Mouse (Mus musculus) limb, embryonic 15.5 days (tissue): ENCODE measurements around the gene Anpep. TPM values are rescaled to one million over a fixed set of nuclear protein-coding genes. Genes with fewer than 3 reads are reported as not detected.

ENCODE experiments used
- ATAC-seq: fragments of 200-750 bp; cut with Nextera tagmentation; 2 replicates; pipeline ENCODE4 v1.8.0; 2017; ENCODE audit warnings: low read depth, moderate TSS enrichment; ENCODE audit not compliant: insufficient number of reproducible peaks, low FRiP score, low TSS enrichment
- H3K27ac ChIP-seq: fragments of 300-500 bp; sonication (generic); 2 replicates; pipeline ENCODE4 v1.5.1; 2015; ENCODE audit warnings: moderate library complexity, mild to moderate bottlenecking, inconsistent platforms
- H3K27me3 ChIP-seq: fragments of 300-500 bp; sonication (generic); 2 replicates; pipeline ENCODE4 v1.6.1; 2015; ENCODE audit warnings: inconsistent platforms
- H3K36me3 ChIP-seq: fragments of 300-500 bp; sonication (generic); 2 replicates; pipeline ENCODE4 v1.6.1; 2015; ENCODE audit warnings: inconsistent platforms
- H3K4me1 ChIP-seq: fragments of 300-500 bp; sonication (generic); 2 replicates; pipeline ENCODE4 v1.6.1; 2015; ENCODE audit warnings: inconsistent platforms
- H3K4me2 ChIP-seq: fragments of 300-500 bp; sonication (generic); 2 replicates; pipeline ENCODE4 v1.6.1; 2015; ENCODE audit warnings: mild to moderate bottlenecking, inconsistent platforms
- H3K4me3 ChIP-seq: fragments of 300-500 bp; sonication (generic); 2 replicates; pipeline ENCODE4 v1.5.1; 2015; ENCODE audit warnings: mild to moderate bottlenecking, inconsistent platforms
- H3K9ac ChIP-seq: fragments of 300-500 bp; sonication (generic); 2 replicates; pipeline ENCODE4 v1.6.1; 2015; ENCODE audit warnings: inconsistent platforms
- H3K9me3 ChIP-seq: fragments of 300-500 bp; sonication (generic); 2 replicates; pipeline ENCODE4 v1.6.1; 2016; ENCODE audit warnings: inconsistent platforms
- WGBS: fragments of 180-500 bp; shearing (Covaris S2); methylation state at CpG from one replicate; pipeline ENCODE4 v1.1.7; 2015; 5-methylcytosine and 5-hydroxymethylcytosine counted together
- polyA plus RNA-seq: library from polyadenylated mRNA; unstranded; fragments of >200 nt; fragmentation: Nextera tagmentation; extraction: Ambion mirVana; gene quantifications from 2 replicates; pipeline ENCODE4 v1.2.1, GENCODE M21; 2015

Anpep gene
- polyA plus RNA-seq, 1 experiment from 2014 or later: 21.6 TPM

DNA sequence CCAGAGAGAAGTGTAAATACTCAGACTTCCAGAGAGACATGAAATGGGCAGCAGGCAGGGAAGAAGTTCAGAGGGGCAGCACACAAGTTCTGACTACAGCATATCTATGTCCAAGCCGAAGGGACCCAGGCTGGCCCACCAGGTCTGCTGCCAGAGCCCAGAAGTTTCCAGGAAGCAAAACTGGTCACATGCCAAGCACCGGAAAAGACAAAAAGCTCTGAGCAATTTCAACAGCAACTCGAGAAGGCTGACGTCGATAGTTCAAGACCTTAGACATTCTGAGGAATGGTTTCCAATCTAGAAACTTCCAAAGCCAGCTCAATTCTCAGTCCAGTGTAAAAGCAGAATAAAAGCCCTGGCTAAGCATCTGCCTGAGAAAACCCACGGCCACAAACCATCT lies 29.3 kb downstream of the Anpep start:
- no peaks in the 10 kb centered on the region for H3K27me3 ChIP-seq
- H3K9ac ChIP-seq: no peak overlapping the region
- 49% methylated on average over 6 of the region's 6 CpGs for WGBS
- H3K27ac ChIP-seq: peak overlapping the region; percentile 19
- no peak for ATAC-seq
- no peak overlapping the region for H3K4me2 ChIP-seq
- no peak overlapping the region for H3K4me3 ChIP-seq
- H3K9me3 ChIP-seq: no peaks in the 10 kb centered on the region
- peaks cover 36% of the 10 kb centered on the region for H3K36me3 ChIP-seq
- 0 out of 2 replicates have a peak, but pooled peaks cover 4% of the 10 kb centered on the region for H3K4me1 ChIP-seq

GRCm38 (mm10) chr7:79831145-79831544 lies 29.7 kb downstream of the Anpep start:
- H3K9ac ChIP-seq: no peak overlapping the region
- no peak for ATAC-seq
- H3K9me3 ChIP-seq: no peaks in the 10 kb centered on the region
- no peaks in the 10 kb centered on the region for H3K27me3 ChIP-seq
- WGBS: 43% methylated on average over 6 of the region's 6 CpGs
- H3K4me3 ChIP-seq: no peak overlapping the region
- peak overlapping the region; percentile 19; the same call in 1 of the 2 replicates for H3K27ac ChIP-seq
- no peak overlapping the region for H3K4me2 ChIP-seq
- H3K36me3 ChIP-seq: peaks cover 36% of the 10 kb centered on the region
- H3K4me1 ChIP-seq: 0 out of 2 replicates have a peak, but pooled peaks cover 4% of the 10 kb centered on the region

DNA sequence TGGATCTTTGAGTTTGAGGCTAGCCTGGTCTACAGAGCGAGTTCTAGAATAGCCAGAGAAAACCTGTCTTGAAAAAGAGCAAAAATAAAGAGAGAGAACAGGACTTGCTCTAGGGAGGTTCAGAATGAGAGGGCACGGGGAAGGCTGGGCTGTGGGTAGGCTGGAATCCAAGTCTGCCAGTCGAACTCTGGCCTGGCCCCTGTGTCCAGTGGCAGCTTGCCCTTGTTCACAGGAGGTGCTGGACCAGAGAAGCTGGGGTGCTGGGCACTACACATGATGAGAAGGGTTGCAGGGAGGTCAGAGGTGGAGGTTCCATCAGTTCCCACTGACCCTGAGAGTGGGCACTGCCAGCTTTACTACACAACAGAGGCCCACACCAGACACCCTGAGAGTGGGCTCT lies 32.5 kb downstream of the Anpep start:
- Histone ChIP-seq H3K27me3 (no peaks in the 10 kb centered on the region), H3K4me2 (no peak overlapping the region), H3K36me3 (peaks cover 41% of the 10 kb centered on the region), H3K4me3 (no peak overlapping the region), H3K4me1 (0 out of 2 replicates have a peak, but pooled peaks cover 4% of the 10 kb centered on the region), H3K9ac (no peak overlapping the region), H3K27ac (no peak overlapping the region), H3K9me3 (no peaks in the 10 kb centered on the region)
- no peak for ATAC-seq
- 74% methylated on average over 3 of the region's 3 CpGs for WGBS

- 75% methylated on average over 12 of the region's 12 CpGs for WGBS
- peaks cover 3% of the 10 kb centered on the region; the same call in 1 of the 2 replicates for H3K4me1 ChIP-seq
- no peak overlapping the region for H3K4me2 ChIP-seq
- H3K9me3 ChIP-seq: no peaks in the 10 kb centered on the region
- H3K27me3 ChIP-seq: 0 out of 2 replicates have a peak, but pooled peaks cover 4% of the 10 kb centered on the region
- peaks cover 36% of the 10 kb centered on the region for H3K36me3 ChIP-seq
- H3K27ac ChIP-seq: no peak overlapping the region
- no peak for ATAC-seq
- H3K9ac ChIP-seq: no peak overlapping the region
- no peak overlapping the region for H3K4me3 ChIP-seq
Observed at GRCm38 (mm10) chr7:79822092-79822695, 38.7 kb downstream of the Anpep start.

DNA sequence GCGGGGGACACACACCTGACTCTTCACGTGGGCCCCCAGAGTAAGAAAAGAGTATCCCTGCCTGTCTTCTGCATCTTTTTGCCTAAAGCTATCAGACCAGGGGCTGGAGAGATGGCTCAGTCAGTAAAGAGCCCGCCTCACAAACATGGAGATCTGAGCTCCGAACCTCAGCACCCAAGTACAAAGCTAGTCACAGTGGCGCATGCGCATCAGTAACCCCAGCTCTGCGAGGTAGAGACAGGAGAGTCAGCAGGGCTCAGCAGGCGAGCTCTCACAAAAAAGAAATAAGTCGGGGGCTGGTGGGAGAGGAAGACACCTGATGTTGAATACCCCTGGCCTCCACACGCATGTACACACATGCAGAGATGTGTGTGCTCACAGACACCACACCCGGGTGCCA lies 40.9 kb downstream of the Anpep start:
- H3K36me3 ChIP-seq: peaks cover 15% of the 10 kb centered on the region; the same call in 1 of the 2 replicates
- no peak overlapping the region for H3K4me2 ChIP-seq
- H3K27ac ChIP-seq: no peak overlapping the region
- no peak overlapping the region for H3K4me3 ChIP-seq
- H3K9ac ChIP-seq: no peak overlapping the region
- H3K27me3 ChIP-seq: 0 out of 2 replicates have a peak, but pooled peaks cover 4% of the 10 kb centered on the region
- no peak for ATAC-seq
- peaks cover 3% of the 10 kb centered on the region; the same call in 1 of the 2 replicates for H3K4me1 ChIP-seq
- WGBS: 50% methylated on average over 11 of the region's 11 CpGs
- H3K9me3 ChIP-seq: no peaks in the 10 kb centered on the region

- Histone ChIP-seq H3K9me3 (no peaks in the 10 kb centered on the region), H3K4me3 (no peak overlapping the region), H3K4me1 (peaks cover 3% of the 10 kb centered on the region; the same call in 1 of the 2 replicates), H3K4me2 (no peak overlapping the region), H3K9ac (no peak overlapping the region), H3K36me3 (peaks cover 10% of the 10 kb centered on the region; the same call in 1 of the 2 replicates), H3K27me3 (0 out of 2 replicates have a peak, but pooled peaks cover 4% of the 10 kb centered on the region), H3K27ac (no peak overlapping the region)
- ATAC-seq: no peak
- 39% methylated on average over 4 of the region's 4 CpGs for WGBS
Observed at GRCm38 (mm10) chr7:79819515-79819914, 41.3 kb downstream of the Anpep start.

GRCm38 (mm10) chr7:79818321-79818720 lies 42.5 kb downstream of the Anpep start:
- no peak for ATAC-seq
- Histone ChIP-seq H3K4me3 (no peak overlapping the region), H3K4me1 (peaks cover 3% of the 10 kb centered on the region; the same call in 1 of the 2 replicates), H3K9me3 (no peaks in the 10 kb centered on the region), H3K4me2 (no peak overlapping the region), H3K27ac (no peak overlapping the region), H3K27me3 (0 out of 2 replicates have a peak, but pooled peaks cover 4% of the 10 kb centered on the region), H3K9ac (no peak overlapping the region), H3K36me3 (0 out of 2 replicates have a peak, but pooled peaks cover 3% of the 10 kb centered on the region)
- 4% methylated on average over 6 of the region's 6 CpGs for WGBS

DNA sequence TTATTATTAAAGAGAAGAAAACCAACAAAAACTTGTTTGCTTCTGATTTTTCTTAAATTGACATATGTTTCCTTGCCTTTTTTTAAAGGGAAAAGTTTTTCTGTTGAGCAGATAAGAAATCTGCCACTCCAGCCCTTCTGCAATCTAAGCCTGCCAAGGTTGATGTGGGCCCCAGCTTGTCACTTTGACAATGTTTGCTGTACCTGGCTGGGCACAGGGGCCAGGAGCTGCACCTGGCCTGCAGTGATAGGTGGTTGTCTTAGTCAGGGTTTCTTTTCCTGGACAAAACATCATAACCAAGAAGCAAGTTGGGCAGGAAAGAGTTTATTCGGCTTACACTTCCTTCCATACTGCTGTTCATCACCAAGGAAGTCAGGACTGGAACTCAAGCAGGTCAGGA lies 47.5 kb downstream of the Anpep start:
- H3K4me2 ChIP-seq: no peak overlapping the region
- ATAC-seq: no peak
- peaks cover 33% of the 10 kb centered on the region for H3K27me3 ChIP-seq
- H3K36me3 ChIP-seq: no peaks in the 10 kb centered on the region
- no peaks in the 10 kb centered on the region for H3K9me3 ChIP-seq
- no peak overlapping the region for H3K27ac ChIP-seq
- peaks cover 12% of the 10 kb centered on the region for H3K4me1 ChIP-seq
- WGBS: 97% methylated on average over 1 of the region's 1 CpGs
- no peak overlapping the region for H3K9ac ChIP-seq
- H3K4me3 ChIP-seq: no peak overlapping the region

GRCm38 (mm10) chr7:79810611-79811506 lies 50.0 kb downstream of the Anpep start, which contains the start of gene Mesp2:
TSS of gene Mesp2 (plus strand) at chr7:79810727.
- H3K27me3 ChIP-seq: peaks cover 30% of the 10 kb centered on the region
- H3K27ac ChIP-seq: no peak within 1 kb of the TSS
- peak within 1 kb of the TSS; percentile 40 for H3K4me3 ChIP-seq
- H3K9me3 ChIP-seq: no peaks in the 10 kb centered on the region
- 10% methylated on average over 71 of the region's 71 CpGs for WGBS
- no peaks in the 10 kb centered on the region for H3K36me3 ChIP-seq
- peak within 1 kb of the TSS; percentile 77 for H3K4me2 ChIP-seq
- ATAC-seq: no peak; the same call in 1 of the 2 replicates
- peak within 1 kb of the TSS; percentile 31; the same call in 1 of the 2 replicates for H3K9ac ChIP-seq
- H3K4me1 ChIP-seq: peaks cover 12% of the 10 kb centered on the region

- Histone ChIP-seq H3K9me3 (no peaks in the 10 kb centered on the region), H3K36me3 (no peaks in the 10 kb centered on the region), H3K27ac (no peak overlapping the region), H3K4me1 (peaks cover 17% of the 10 kb centered on the region), H3K4me3 (no peak overlapping the region), H3K27me3 (peaks cover 30% of the 10 kb centered on the region), H3K9ac (no peak overlapping the region), H3K4me2 (no peak overlapping the region)
- 87% methylated on average over 7 of the region's 7 CpGs for WGBS
- no peak for ATAC-seq
Observed at GRCm38 (mm10) chr7:79808561-79808960, 52.3 kb downstream of the Anpep start.

GRCm38 (mm10) chr7:79803887-79804286 lies 57.0 kb downstream of the Anpep start:
- Histone ChIP-seq H3K9me3 (no peaks in the 10 kb centered on the region), H3K4me1 (peaks cover 6% of the 10 kb centered on the region; the same call in 1 of the 2 replicates), H3K27me3 (no peaks in the 10 kb centered on the region), H3K27ac (no peak overlapping the region), H3K4me3 (no peak overlapping the region), H3K9ac (no peak overlapping the region), H3K36me3 (no peaks in the 10 kb centered on the region), H3K4me2 (no peak overlapping the region)
- 36% methylated on average over 2 of the region's 2 CpGs for WGBS
- no peak for ATAC-seq
